Mouse (Mus musculus) olfactory bulb, adult 2 months (tissue): ENCODE results near the gene Aox3. TPM values are rescaled to one million over a fixed set of nuclear protein-coding genes. Genes with fewer than 3 reads are reported as not detected.
A peak's percentile ranks its signal among the peaks of the same experiment; 100 is the strongest.

ENCODE experiments used
- H3K27ac ChIP-seq: fragments of 200-500 bp; 2 replicates; pipeline ENCODE4 v1.5.1; 2012; ENCODE audit warnings: low read depth, low read length; ENCODE audit not compliant: insufficient read depth
- H3K4me1 ChIP-seq: fragments of 200-500 bp; 2 replicates; pipeline ENCODE4 v1.6.1; 2012; ENCODE audit warnings: low read length; ENCODE audit not compliant: control insufficient read depth, insufficient read depth
- H3K4me3 ChIP-seq: fragments of 200-500 bp; 2 replicates; pipeline ENCODE4 v1.5.1; 2012; ENCODE audit warnings: mild to moderate bottlenecking, low read depth, low read length, moderate library complexity; ENCODE audit not compliant: insufficient read depth
- CTCF ChIP-seq: fragments of 200-500 bp; IDR thresholded peaks from 2 replicates; pipeline ENCODE4 v1.5.1; 2012; ENCODE audit warnings: low read depth, mild to moderate bottlenecking, low read length, moderate library complexity; ENCODE audit not compliant: insufficient read depth
- POLR2A ChIP-seq: fragments of 200-500 bp; IDR thresholded peaks from 2 replicates; pipeline ENCODE4 v1.6.1; 2012; ENCODE audit warnings: mild to moderate bottlenecking, low read depth, low read length, moderate library complexity; ENCODE audit not compliant: insufficient read depth
- WGBS: fragments of 180-500 bp; shearing (Covaris S2); methylation state at CpG from one replicate; pipeline ENCODE4 v1.1.7; 2018; 5-methylcytosine and 5-hydroxymethylcytosine counted together
- polyA plus RNA-seq: library from polyadenylated mRNA; stranded (reverse); fragments of >200 nt; gene quantifications from 2 replicates; pipeline ENCODE4 v1.2.4, GENCODE M21; 2012; ENCODE audit warnings: low replicate concordance; ENCODE audit not compliant: missing spikeins, insufficient read depth, insufficient read length

Aox3 gene
- polyA plus RNA-seq: not detected in 2 replicates

DNA sequence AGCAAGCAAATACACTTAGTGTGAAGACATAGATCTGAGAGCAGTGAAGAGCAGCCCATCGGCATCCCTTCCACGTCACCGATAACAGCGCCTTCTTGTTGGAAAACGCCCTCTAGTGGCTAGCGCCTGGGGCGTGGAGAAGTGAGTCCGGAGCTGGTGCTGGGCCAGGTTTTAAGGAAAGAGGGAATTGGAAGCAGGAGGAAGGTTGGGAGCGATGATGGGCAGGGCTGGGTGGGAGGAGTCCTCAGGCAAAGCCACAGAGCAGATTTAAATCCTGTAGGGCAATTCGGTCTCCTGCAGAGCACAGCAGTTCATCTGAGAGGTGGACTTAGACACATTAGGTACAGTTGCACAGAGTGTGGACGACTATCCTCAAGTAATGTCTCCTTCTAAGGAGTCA, at the start of gene Aox3:
Gene Aox3, plus strand, starts transcription at position 251 of the 400 bp plus-strand sequence.
- H3K4me1 ChIP-seq: peaks cover 3% of the 10 kb centered on the region
- TF ChIP-seq POLR2A (no peak), CTCF (peak; percentile 75; the same call in 1 of the 2 replicates)
- no peak within 1 kb of the TSS for H3K27ac ChIP-seq
- H3K4me3 ChIP-seq: 0 out of 2 replicates have a peak within 1 kb of the TSS, but pooled peaks have one; percentile 11
- WGBS: 10% methylated on average over 11 of the region's 11 CpGs

DNA sequence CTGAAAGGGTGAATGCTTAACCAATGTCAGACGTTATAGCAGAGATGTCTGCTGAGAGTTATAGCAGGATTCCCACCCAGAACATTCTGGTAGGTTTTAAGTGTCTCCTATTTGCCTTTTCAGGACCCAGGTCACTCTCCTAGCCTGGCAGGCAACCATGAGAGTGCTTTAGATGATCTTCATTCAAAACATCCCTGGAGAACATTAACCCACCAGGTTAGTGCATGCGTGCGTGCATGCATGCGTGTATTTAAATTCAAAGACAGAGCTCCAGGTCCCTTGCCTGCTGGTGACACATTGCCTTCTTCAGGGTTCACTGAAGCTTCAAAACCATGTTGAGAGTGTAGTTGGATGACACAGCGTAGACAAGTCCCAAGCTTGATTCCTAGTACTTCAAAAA, 47.8 kb upstream of the Aox3 start:
- 91% methylated on average over 5 of the region's 5 CpGs for WGBS
- H3K4me3 ChIP-seq: no peak overlapping the region
- TF ChIP-seq POLR2A (no peak), CTCF (no peak)
- no peak overlapping the region for H3K27ac ChIP-seq
- H3K4me1 ChIP-seq: no peaks in the 10 kb centered on the region

DNA sequence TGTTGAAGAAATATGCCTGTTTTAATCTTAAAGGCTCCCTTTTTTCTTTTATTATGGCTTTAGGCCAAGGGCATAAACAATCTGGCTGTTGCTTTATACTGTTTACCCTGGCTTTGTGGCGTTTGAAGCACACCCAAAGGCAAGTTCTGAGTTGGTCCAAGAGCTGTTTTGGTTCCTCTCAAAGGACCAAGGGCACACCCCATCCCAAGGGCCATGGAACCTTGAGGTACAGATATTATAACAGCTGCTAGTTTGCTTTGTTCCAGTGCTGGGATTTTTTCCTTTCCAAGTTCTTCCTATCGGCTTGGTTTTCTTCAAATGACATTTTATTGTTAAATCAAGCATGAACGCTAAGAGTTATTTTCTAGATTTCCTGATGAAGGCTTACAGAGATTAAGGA, 47.3 kb upstream of the Aox3 start:
- no peak overlapping the region for H3K4me3 ChIP-seq
- 47% methylated on average over 3 of the region's 3 CpGs for WGBS
- H3K27ac ChIP-seq: no peak overlapping the region
- TF ChIP-seq POLR2A (no peak), CTCF (no peak)
- no peaks in the 10 kb centered on the region for H3K4me1 ChIP-seq

DNA sequence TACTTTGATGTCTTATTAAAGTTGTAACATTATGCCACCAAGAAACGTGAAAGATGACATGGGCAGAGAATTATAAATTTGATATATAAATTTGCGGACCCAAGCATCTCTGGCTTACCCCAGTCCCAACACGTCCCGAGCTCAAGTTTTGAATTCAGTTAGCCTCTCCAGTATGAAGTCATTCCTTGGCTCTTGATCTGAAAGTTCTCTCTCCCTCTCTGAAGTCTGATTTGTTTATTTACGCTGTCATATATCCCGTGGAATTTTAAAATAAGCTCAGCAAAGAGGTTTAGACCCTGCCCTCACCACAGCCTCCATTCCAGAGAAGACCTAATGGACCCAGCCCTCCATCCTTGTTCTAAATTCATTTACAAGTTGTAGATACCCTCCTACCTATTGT, 43.7 kb upstream of the Aox3 start:
- 79% methylated on average over 6 of the region's 6 CpGs for WGBS
- Histone ChIP-seq H3K4me1 (no peaks in the 10 kb centered on the region), H3K4me3 (no peak overlapping the region), H3K27ac (no peak overlapping the region)
- TF ChIP-seq POLR2A: no peak
- no peak for TF ChIP-seq CTCF

DNA sequence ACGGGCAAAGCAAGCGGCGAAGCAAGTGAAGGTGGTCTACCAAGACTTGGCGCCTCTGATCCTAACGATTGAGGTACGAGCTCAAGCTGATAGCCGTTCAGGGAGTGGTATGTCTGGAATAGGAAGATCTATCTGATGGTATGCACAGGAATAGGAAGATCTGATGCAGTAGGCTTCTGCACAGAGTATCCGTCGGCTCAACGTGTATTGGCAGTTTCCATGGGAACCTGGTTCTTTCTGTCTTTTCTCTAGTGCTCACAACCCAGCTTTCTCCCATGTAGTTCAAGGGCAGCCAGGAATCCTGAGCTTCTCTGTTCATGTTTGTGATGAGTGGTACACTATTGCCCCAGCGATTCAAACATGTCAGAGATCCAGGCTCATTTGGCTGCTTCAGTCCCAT, 42.8 kb upstream of the Aox3 start:
- Histone ChIP-seq H3K27ac (no peak overlapping the region), H3K4me1 (no peaks in the 10 kb centered on the region), H3K4me3 (no peak overlapping the region)
- WGBS: 84% methylated on average over 11 of the region's 11 CpGs
- TF ChIP-seq POLR2A: no peak
- TF ChIP-seq CTCF: no peak

DNA sequence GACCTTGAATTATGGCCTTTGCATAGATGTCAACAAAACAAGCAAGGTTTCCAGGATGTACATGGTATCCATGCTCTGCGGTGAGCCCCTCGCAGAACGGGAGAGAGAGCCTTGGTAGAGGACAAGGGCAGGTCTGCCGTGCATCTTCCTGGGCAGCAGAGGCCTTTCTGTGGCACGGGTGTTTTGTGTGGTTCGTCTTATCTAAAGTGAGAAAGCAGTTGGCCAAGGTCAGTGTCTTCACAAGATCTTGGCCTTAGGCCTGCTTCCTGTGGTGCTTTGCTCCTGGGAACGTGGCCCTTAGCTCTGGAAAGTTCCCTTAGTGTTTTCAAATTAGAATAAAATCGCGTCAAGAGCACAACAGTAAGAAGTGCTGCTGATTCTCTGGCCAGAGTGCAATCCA, 41.9 kb upstream of the Aox3 start:
- 72% methylated on average over 9 of the region's 9 CpGs for WGBS
- no peak overlapping the region for H3K27ac ChIP-seq
- H3K4me1 ChIP-seq: no peaks in the 10 kb centered on the region
- H3K4me3 ChIP-seq: no peak overlapping the region
- no peak for TF ChIP-seq POLR2A
- no peak for TF ChIP-seq CTCF

DNA sequence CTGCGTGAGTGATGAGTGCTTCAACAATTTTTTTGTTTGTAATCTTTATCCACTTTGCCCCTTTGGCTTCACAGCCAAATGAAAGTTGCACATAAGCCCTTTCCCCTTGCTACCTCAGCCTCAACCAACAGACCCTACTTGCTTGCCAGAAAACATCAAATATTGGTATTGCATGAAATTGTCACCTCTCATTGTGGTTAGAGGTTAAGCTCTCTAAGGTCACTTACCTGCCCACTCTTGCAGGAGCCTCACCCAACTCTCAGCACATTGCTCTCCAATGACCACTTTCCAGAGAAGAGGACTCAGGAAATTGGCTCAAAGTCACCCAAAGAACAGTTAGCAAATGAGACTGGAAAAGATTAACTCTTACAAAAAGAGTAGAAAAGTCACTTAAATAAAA, 41.4 kb upstream of the Aox3 start:
- 88% methylated on average over 1 of the region's 1 CpGs for WGBS
- TF ChIP-seq POLR2A (no peak), CTCF (no peak)
- no peak overlapping the region for H3K27ac ChIP-seq
- H3K4me1 ChIP-seq: no peaks in the 10 kb centered on the region
- H3K4me3 ChIP-seq: no peak overlapping the region

DNA sequence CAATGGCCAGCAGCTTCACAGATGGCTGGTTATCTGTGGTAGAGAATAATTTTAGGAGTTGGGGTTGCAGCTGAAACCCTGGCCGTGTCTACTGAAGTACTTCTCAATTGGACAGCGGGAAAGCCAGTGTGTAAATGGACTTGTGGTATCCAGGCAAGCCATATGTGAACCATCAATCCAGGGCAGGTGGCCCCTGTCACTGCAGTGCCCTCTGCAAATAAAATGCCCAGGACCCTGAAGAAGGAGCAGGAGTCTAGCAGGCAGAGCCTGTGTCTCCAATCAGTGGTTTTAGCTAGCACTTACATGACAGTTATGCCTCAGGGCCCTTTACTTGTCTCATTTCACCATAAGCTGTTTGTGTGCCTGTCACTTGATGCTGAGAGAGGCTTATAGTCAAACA, 40.5 kb upstream of the Aox3 start:
- Histone ChIP-seq H3K4me1 (no peaks in the 10 kb centered on the region), H3K4me3 (no peak overlapping the region), H3K27ac (no peak overlapping the region)
- TF ChIP-seq POLR2A (no peak), CTCF (no peak)
- WGBS: 86% methylated on average over 2 of the region's 2 CpGs

DNA sequence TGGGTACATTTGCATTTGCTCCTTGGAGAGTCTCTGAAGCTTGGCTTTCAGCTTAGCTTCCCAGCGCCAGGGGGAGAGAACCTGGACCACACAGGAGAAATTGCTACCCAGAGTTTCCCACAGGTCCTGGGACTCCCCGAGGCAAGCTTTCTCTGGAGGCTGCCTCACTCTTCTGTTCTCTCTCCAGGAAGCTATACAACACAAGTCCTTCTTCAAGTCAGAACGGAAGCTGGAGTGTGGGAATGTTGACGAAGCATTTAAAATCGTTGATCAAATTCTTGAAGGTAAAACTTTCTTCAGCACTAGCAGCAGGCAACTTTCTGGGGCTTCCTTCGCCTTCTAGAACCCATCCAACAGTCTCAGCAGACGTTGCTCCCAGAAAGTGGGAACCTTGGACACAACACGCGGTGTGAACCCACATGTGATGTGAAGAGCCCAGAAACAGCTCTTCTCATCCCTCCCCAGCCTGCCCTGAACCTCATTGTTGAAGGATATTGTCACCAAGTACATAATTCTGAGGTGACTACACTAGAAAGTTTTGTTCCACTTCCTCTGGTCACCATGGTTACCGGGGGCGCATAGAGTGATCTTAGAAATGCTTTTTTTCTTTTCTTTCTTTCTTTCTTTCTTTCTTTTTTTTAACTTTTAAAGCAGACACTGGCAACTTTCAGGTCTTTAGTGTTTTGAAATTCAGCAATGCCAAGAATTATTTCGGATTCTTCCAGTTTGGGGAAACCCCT, 39.8 kb upstream of the Aox3 start:
- WGBS: 59% methylated on average over 12 of the region's 12 CpGs
- TF ChIP-seq POLR2A (no peak), CTCF (no peak)
- H3K4me1 ChIP-seq: no peaks in the 10 kb centered on the region
- no peak overlapping the region for H3K4me3 ChIP-seq
- no peak overlapping the region for H3K27ac ChIP-seq

DNA sequence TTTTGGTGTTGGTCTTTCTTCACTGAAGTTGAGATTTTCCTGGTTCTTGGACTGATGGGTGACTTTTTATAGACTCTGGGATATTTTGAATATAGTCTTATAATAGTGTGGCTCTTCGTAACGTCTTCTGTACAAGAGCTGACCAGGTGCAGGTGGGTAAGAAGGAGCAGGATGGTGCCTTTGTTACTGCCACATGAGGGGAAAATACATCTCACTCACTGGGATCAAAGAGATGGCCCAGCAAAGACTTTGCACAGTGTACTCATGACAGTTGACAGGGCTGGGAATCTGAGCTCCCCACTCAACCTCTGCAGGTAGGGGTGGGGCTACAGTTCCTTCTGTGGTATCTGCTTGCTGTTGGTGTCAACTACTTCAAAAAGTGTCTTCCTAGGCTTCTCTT, 38.7 kb upstream of the Aox3 start:
- no peak overlapping the region for H3K4me3 ChIP-seq
- 90% methylated on average over 2 of the region's 2 CpGs for WGBS

More for the DNA sequence above, 38.7 kb upstream of the Aox3 start:
- Histone ChIP-seq H3K4me1 (no peaks in the 10 kb centered on the region), H3K27ac (no peak overlapping the region)
- no peak for TF ChIP-seq POLR2A
- TF ChIP-seq CTCF: no peak
